Mouse (Mus musculus): ENCODE data around the gene Lbh.

DNA sequence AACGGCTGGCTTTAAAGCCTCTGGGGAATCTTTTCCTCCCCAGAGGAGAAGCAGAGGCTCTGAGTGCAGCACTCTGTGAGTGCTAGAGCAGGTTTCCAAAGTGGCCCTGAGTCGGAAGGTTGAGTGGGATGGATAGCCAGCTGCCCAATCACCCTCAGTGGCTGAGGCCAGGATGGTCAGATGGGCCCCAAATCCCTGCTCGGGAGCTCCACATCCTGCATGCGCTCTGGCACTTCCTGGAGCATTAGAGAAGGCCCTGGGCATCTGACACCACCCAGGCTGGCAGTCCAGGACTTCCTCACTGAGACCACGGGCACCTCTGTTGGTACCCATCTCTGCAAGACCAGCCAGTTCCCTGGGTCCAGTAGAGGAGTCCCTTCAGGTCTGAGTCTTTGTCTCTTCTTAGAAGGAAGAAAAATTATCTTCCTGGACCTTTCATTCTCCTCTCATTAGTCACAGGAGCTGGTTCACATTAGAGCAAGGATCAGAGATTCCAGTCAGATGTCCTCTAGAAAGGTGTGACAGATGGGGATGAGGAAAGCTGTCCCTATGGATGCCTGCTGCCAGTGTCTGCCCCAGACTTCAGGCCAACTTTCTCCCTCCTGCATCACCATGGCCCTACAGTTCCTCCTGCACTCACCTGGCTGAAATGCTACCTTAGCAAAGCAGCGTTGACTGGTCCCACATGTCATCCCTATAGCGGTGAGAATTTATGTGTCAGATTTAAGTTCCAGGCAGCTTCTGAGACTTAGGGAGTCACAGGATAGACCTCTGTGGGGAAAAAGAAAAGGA is 8.8 kb upstream of the Lbh start:
- TF ChIP-seq CTCF (IDR thresholded peaks at IDR 0.05; ENCODE audit: low read depth) (no peak), EP300 (IDR thresholded peaks at IDR 0.05; ENCODE audit: low read depth) (no peak)
